Mouse (Mus musculus) heart, adult 18-20 months (tissue): ENCODE data around the gene Tril. TPM values are rescaled to one million over a fixed set of nuclear protein-coding genes. Genes with fewer than 3 reads are reported as not detected.

Experiments used
- total RNA-seq, 2 experiments: library from RNA; stranded (reverse); gene quantifications; 2 replicates each; pipeline ENCODE4 v1.2.3; 2021

Gene Tril
- total RNA-seq, 2 experiments from 2014 or later: 2.8 to 3.2 TPM

Other genes starting within 250 kb of the Tril start
- not detected for gene Cpvl, start 157.8 kb upstream of the Tril start, total RNA-seq
- 1 to 10 TPM; 2.7 to 3.3 TPM for gene Chn2, start 218.7 kb upstream of the Tril start, total RNA-seq